Mouse (Mus musculus) hindbrain, postnatal 0 days (tissue): ENCODE results near the gene Ppp2r3a. TPM values are rescaled to one million over a fixed set of nuclear protein-coding genes. Genes with fewer than 3 reads are reported as not detected.

Experiments
- ATAC-seq: fragments of 200-750 bp; cut with Nextera tagmentation; 2 replicates; pipeline ENCODE4 v1.8.0; 2017; ENCODE audit warnings: mild to moderate bottlenecking, moderate TSS enrichment, moderate library complexity
- DNase-seq: peaks from one replicate; pipeline ENCODE4 v3.0.0-alpha.2; 2015; ENCODE audit warnings: low spot score
- H3K27ac ChIP-seq: fragments of 300-500 bp; sonication (generic); 2 replicates; pipeline ENCODE4 v1.5.1; 2014; ENCODE audit warnings: mild to moderate bottlenecking
- H3K27me3 ChIP-seq: fragments of 300-500 bp; sonication (generic); 2 replicates; pipeline ENCODE4 v1.6.1; 2014; ENCODE audit warnings: low read length, mixed read lengths; ENCODE audit not compliant: insufficient read depth
- H3K36me3 ChIP-seq: fragments of 300-500 bp; sonication (generic); 2 replicates; pipeline ENCODE4 v1.6.1; 2014; ENCODE audit warnings: low read length, mixed read lengths; ENCODE audit not compliant: insufficient read depth
- H3K4me1 ChIP-seq: fragments of 300-500 bp; sonication (generic); 2 replicates; pipeline ENCODE4 v1.6.1; 2014; ENCODE audit warnings: antibody characterized with exemption, low read length, mixed read lengths; ENCODE audit not compliant: insufficient read depth
- H3K4me2 ChIP-seq: fragments of 300-500 bp; sonication (generic); 2 replicates; pipeline ENCODE4 v1.6.1; 2014; ENCODE audit warnings: low read depth, mild to moderate bottlenecking, low read length, moderate library complexity, mixed read lengths
- H3K4me3 ChIP-seq: fragments of 300-500 bp; sonication (generic); 2 replicates; pipeline ENCODE4 v1.5.1; 2014; ENCODE audit warnings: low read length
- H3K9ac ChIP-seq: fragments of 300-500 bp; sonication (generic); replicated peaks from 2 replicates; pipeline ENCODE4 v1.6.1; 2014; ENCODE audit warnings: mild to moderate bottlenecking, low read length, moderate library complexity, mixed read lengths
- H3K9me3 ChIP-seq: fragments of 300-500 bp; sonication (generic); 2 replicates; pipeline ENCODE4 v1.6.1; 2016; ENCODE audit warnings: low read length, mixed read lengths
- CTCF ChIP-seq: IDR thresholded peaks from 2 replicates; pipeline ENCODE4 v1.5.1; 2016; ENCODE audit warnings: antibody characterized with exemption, control low read depth, low read depth
- WGBS: fragments of 180-500 bp; shearing (Covaris S2); extraction: QIAGEN DNeasy Blood & Tissue Kit; methylation state at CpG from one replicate; pipeline ENCODE4 v1.1.7; 2014; 5-methylcytosine and 5-hydroxymethylcytosine counted together
- polyA plus RNA-seq: library from polyadenylated mRNA; unstranded; fragments of >200 nt; fragmentation: Nextera tagmentation; extraction: Ambion mirVana; gene quantifications from 2 replicates; pipeline ENCODE4 v1.2.1, GENCODE M21; 2015
- total RNA-seq: library from RNA; depleted of rRNA; stranded (reverse); fragments of >200 nt; gene quantifications from 2 replicates; pipeline ENCODE4 v1.2.3, GENCODE M21; 2014

Ppp2r3a gene
- total and polyA plus RNA-seq, 2 experiments from 2014 or later, result 17.1 to 28.0 TPM

GRCm38 (mm10) chr9:101078579-101078978, 173.0 kb downstream of the Ppp2r3a start:
- Histone ChIP-seq H3K27ac (no peak overlapping the region), H3K4me1 (peaks cover 15% of the 10 kb centered on the region), H3K9me3 (no peaks in the 10 kb centered on the region), H3K27me3 (no peaks in the 10 kb centered on the region), H3K4me3 (peak overlapping the region; percentile 27), H3K36me3 (no peaks in the 10 kb centered on the region), H3K9ac (no peak overlapping the region), H3K4me2 (peak overlapping the region; percentile 97)
- WGBS, result 44% methylated on average over 4 of the region's 4 CpGs
- peak; percentile 15 for DNase-seq
- no peak for TF ChIP-seq CTCF
- no peak for ATAC-seq

- no peak for ATAC-seq
- Histone ChIP-seq H3K4me2 (peak overlapping the region; percentile 97), H3K27me3 (no peaks in the 10 kb centered on the region), H3K4me3 (peak overlapping the region; percentile 97), H3K4me1 (peaks cover 15% of the 10 kb centered on the region), H3K36me3 (no peaks in the 10 kb centered on the region), H3K9me3 (no peaks in the 10 kb centered on the region), H3K9ac (peak overlapping the region; percentile 98; the same call in 1 of the 2 replicates), H3K27ac (no peak overlapping the region)
- no peak for TF ChIP-seq CTCF
- no peak for DNase-seq
Measured at GRCm38 (mm10) chr9:101077486-101077885, 174.1 kb downstream of the Ppp2r3a start.

- Histone ChIP-seq H3K9me3 (no peaks in the 10 kb centered on the region), H3K4me3 (peak overlapping the region; percentile 97), H3K4me1 (peaks cover 15% of the 10 kb centered on the region), H3K9ac (peak overlapping the region; percentile 98), H3K27ac (no peak overlapping the region), H3K27me3 (no peaks in the 10 kb centered on the region), H3K36me3 (no peaks in the 10 kb centered on the region), H3K4me2 (peak overlapping the region; percentile 97)
- 1% methylated on average over 18 of the region's 18 CpGs for WGBS
- no peak for DNase-seq
- no peak for ATAC-seq
- no peak for TF ChIP-seq CTCF
Measured at GRCm38 (mm10) chr9:101076095-101076875, 175.3 kb downstream of the Ppp2r3a start.

GRCm38 (mm10) chr9:101075694-101076093, 175.9 kb downstream of the Ppp2r3a start:
- no peak overlapping the region for H3K27ac ChIP-seq
- H3K27me3 ChIP-seq, result no peaks in the 10 kb centered on the region
- H3K36me3 ChIP-seq, result no peaks in the 10 kb centered on the region
- TF ChIP-seq CTCF, result no peak
- peak overlapping the region; percentile 97 for H3K4me3 ChIP-seq
- ATAC-seq (no peak), DNase-seq (no peak)
- H3K9ac ChIP-seq, result peak overlapping the region; percentile 98
- WGBS, result 0% methylated on average over 8 of the region's 8 CpGs
- no peaks in the 10 kb centered on the region for H3K9me3 ChIP-seq
- H3K4me2 ChIP-seq, result peak overlapping the region; percentile 97
- H3K4me1 ChIP-seq, result peaks cover 15% of the 10 kb centered on the region

- peak; percentile 34 for DNase-seq
- Histone ChIP-seq H3K27ac (peak overlapping the region; percentile 100), H3K4me2 (peak overlapping the region; percentile 97), H3K9me3 (no peaks in the 10 kb centered on the region), H3K4me3 (peak overlapping the region; percentile 97), H3K36me3 (no peaks in the 10 kb centered on the region), H3K4me1 (peaks cover 15% of the 10 kb centered on the region), H3K27me3 (no peaks in the 10 kb centered on the region), H3K9ac (peak overlapping the region; percentile 98)
- no peak for TF ChIP-seq CTCF
- no peak for ATAC-seq
- under 1% methylated on average over 25 of the region's 25 CpGs for WGBS
Measured at GRCm38 (mm10) chr9:101075091-101075581, 176.5 kb downstream of the Ppp2r3a start.

- Histone ChIP-seq H3K36me3 (no peaks in the 10 kb centered on the region), H3K4me1 (peaks cover 14% of the 10 kb centered on the region), H3K4me3 (peak overlapping the region; percentile 97), H3K9ac (peak overlapping the region; percentile 98), H3K9me3 (no peaks in the 10 kb centered on the region), H3K27ac (peak overlapping the region; percentile 100), H3K4me2 (peak overlapping the region; percentile 97), H3K27me3 (no peaks in the 10 kb centered on the region)
- under 1% methylated on average over 70 of the region's 100 CpGs for WGBS
- peak; percentile 77 for ATAC-seq
- TF ChIP-seq CTCF, result no peak
- peak; percentile 82 for DNase-seq
Measured at GRCm38 (mm10) chr9:101074332-101075021, 177.1 kb downstream of the Ppp2r3a start.
